Mouse (Mus musculus): ENCODE measurements around the gene H2-Q1.
"Not testable (repeated sequence)": the region's sequence is repeated elsewhere in the genome, so short reads cannot be mapped to it uniquely, and the experiment has no call there.

- TF ChIP-seq CHD2 (IDR thresholded peaks at IDR 0.05; ENCODE audit: low read depth, low read length); MAFK (IDR thresholded peaks at IDR 0.05; ENCODE audit: insufficient read depth, low read depth, low read length); HCFC1 (IDR thresholded peaks at IDR 0.05; ENCODE audit: borderline replicate concordance, insufficient read depth, low read length); ZNF384 (IDR thresholded peaks at IDR 0.05; ENCODE audit: low read depth, low read length): not testable (repeated sequence)
Measured at GRCm38 (mm10) chr17:35347659-35348058, 27.5 kb downstream of the H2-Q1 start.
